Mouse (Mus musculus) left cerebral cortex, postnatal 4 days (tissue): ENCODE data around the gene Pax6. TPM values are rescaled to one million over a fixed set of nuclear protein-coding genes. Genes with fewer than 3 reads are reported as not detected.

ENCODE experiments used
- DNase-seq: peaks from one replicate; pipeline ENCODE4 v3.0.0-alpha.2; 2022
- intact Hi-C: fragments of 180-260 bp; cut with DNase I; formaldehyde crosslinking; loops from one replicate; pipeline ENCODE4 v1.15.1; 2025
- total RNA-seq, 2 experiments: library from RNA; stranded (reverse); gene quantifications; 2 replicates each; pipeline ENCODE4 v1.2.3; 2021

Pax6 gene
- total RNA-seq: 10 to 100 TPM; 11.5 to 13.9 TPM

GRCm38 (mm10) chr2:105668271-105669270 is at the start of gene Pax6:
Pax6 (plus strand) TSS chr2:105668900.
- intact Hi-C loops: loop anchor here (10.0 kb wide), 1 partner anchor 544 kb away; the partner anchor contains the start of gene Wt1
- DNase-seq: peak; percentile 94

- no peak for DNase-seq
- intact Hi-C loops: no loop called here
Observed at GRCm38 (mm10) chr2:105648933-105649332, 19.8 kb upstream of the Pax6 start.

- DNase-seq: no peak
- intact Hi-C loops: no loop called here
Observed at GRCm38 (mm10) chr2:105656456-105656855, 12.2 kb upstream of the Pax6 start.

GRCm38 (mm10) chr2:105659350-105659749 is 9.3 kb upstream of the Pax6 start:
- intact Hi-C loops: no loop called here
- DNase-seq: no peak

- peak; percentile 88 for DNase-seq
- intact Hi-C loops: loop anchor here (10.0 kb wide), 1 partner anchor 535 kb away; the partner anchor contains the start of gene Wt1
Observed at GRCm38 (mm10) chr2:105659926-105660873, 8.5 kb upstream of the Pax6 start.

- intact Hi-C loops: loop anchor here (10.0 kb wide), 1 partner anchor 536 kb away; the partner anchor contains the start of gene Wt1
- DNase-seq: peak; percentile 66
Observed at GRCm38 (mm10) chr2:105660874-105661622, 7.7 kb upstream of the Pax6 start.

GRCm38 (mm10) chr2:105661623-105662066 is 7.1 kb upstream of the Pax6 start:
- peak; percentile 83 for DNase-seq
- intact Hi-C loops: loop anchor here (10.0 kb wide), 1 partner anchor 537 kb away; the partner anchor contains the start of gene Wt1

- no peak for DNase-seq
- intact Hi-C loops: loop anchor here (10.0 kb wide), 1 partner anchor 537 kb away; the partner anchor contains the start of gene Wt1
Observed at GRCm38 (mm10) chr2:105662121-105662520, 6.6 kb upstream of the Pax6 start.

GRCm38 (mm10) chr2:105662606-105663005 is 6.1 kb upstream of the Pax6 start:
- DNase-seq: no peak
- intact Hi-C loops: loop anchor here (10.0 kb wide), 1 partner anchor 538 kb away; the partner anchor contains the start of gene Wt1

GRCm38 (mm10) chr2:105663101-105663511 is 5.6 kb upstream of the Pax6 start:
- intact Hi-C loops: loop anchor here (10.0 kb wide), 1 partner anchor 538 kb away; the partner anchor contains the start of gene Wt1
- DNase-seq: no peak

GRCm38 (mm10) chr2:105664996-105665395 is 3.7 kb upstream of the Pax6 start:
- intact Hi-C loops: loop anchor here (10.0 kb wide), 1 partner anchor 540 kb away; the partner anchor contains the start of gene Wt1
- no peak for DNase-seq

GRCm38 (mm10) chr2:105665491-105666250 is 3.0 kb upstream of the Pax6 start:
- intact Hi-C loops: loop anchor here (10.0 kb wide), 1 partner anchor 541 kb away; the partner anchor contains the start of gene Wt1
- no peak for DNase-seq

- no peak for DNase-seq
- intact Hi-C loops: loop anchor here (10.0 kb wide), 1 partner anchor 542 kb away; the partner anchor contains the start of gene Wt1
Observed at GRCm38 (mm10) chr2:105666331-105666730, 2.4 kb upstream of the Pax6 start.

- intact Hi-C loops: loop anchor here (10.0 kb wide), 1 partner anchor 542 kb away; the partner anchor contains the start of gene Wt1
- no peak for DNase-seq
Observed at GRCm38 (mm10) chr2:105666763-105667625, 1.7 kb upstream of the Pax6 start.

GRCm38 (mm10) chr2:105667626-105667950 is 1.1 kb upstream of the Pax6 start:
- intact Hi-C loops: loop anchor here (10.0 kb wide), 1 partner anchor 543 kb away; the partner anchor contains the start of gene Wt1
- DNase-seq: no peak

GRCm38 (mm10) chr2:105669371-105669861 is 716 bp downstream of the Pax6 start:
- intact Hi-C loops: loop anchor here (10.0 kb wide), 1 partner anchor 545 kb away; the partner anchor contains the start of gene Wt1
- DNase-seq: no peak
